Mouse (Mus musculus): ENCODE measurements around the gene Pard3.
A peak's percentile ranks its signal among the peaks of the same experiment; 100 is the strongest.

Pard3 gene

DNA sequence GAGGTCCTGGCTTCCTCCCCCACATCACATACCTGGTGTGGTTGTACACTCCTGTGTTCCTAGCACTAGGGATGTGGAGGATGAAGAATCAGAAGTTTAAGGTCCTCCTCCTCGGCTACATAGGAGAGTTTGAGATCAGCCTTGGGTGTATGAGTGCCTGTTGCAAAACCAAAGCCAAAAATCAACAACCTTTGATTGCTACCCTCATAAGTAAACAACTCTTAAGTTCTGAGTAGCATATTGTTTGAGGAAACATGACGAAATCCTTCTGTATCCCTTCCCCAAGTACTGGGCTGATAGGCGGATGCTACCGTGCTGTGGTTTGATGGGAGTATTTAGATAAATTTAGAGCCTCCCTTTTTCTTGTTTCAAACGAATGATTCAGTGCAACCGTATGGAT lies 20.9 kb downstream of the Pard3 start:
- DNase-seq (ENCODE audit: inconsistent age in 2 of 2, low spot score in 1 of 2), result no peak

- no peak for DNase-seq (ENCODE audit: inconsistent age in 2 of 2, low spot score in 1 of 2)
Observed at GRCm38 (mm10) chr8:127087434-127087833, 23.7 kb downstream of the Pard3 start.

DNA sequence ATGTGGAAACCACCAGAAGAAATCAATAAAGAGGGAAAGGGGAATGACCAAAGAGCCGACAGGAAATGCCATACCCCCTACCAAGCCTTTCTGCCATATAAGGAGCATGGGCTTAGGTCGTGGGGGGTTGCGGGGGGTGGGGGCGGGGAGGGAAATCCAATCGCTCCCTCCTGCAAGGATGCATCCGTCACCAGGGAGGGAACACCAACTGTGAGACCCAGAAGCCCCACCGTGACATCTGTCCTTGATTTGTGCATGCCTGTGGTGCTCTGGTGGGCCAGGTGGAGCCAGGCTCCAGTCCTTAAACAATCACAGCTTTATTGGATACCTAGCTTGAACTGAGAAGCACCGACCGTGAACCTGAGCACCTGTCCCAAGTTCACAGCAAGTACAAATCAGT lies 24.7 kb downstream of the Pard3 start:
- no peak for DNase-seq (ENCODE audit: inconsistent age in 2 of 2, low spot score in 1 of 2)

DNA sequence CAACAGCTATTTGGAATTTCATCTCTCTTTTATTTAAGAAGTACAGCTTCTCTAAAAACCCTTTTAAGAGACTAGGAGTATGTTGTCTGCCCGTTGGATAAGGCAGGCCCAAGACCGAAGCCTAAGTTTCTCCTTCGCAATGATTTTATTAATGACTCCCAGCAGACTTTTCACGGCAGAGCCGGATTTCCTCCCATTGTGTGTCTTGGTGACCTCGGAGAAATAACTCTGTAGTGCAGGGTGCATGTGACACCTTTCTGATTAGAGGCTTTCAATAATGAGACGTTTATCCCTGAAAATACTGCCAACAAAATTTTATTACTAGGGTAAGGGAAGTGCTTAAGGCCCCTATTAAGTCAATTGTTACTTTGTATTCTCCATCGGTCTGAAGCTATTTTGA lies 25.3 kb downstream of the Pard3 start:
- no peak for DNase-seq (ENCODE audit: inconsistent age in 2 of 2, low spot score in 1 of 2)

- DNase-seq (ENCODE audit: inconsistent age in 2 of 2, low spot score in 1 of 2), result peak in 1 of 2 experiments; percentile 73
Observed at GRCm38 (mm10) chr8:127090435-127090834, 26.7 kb downstream of the Pard3 start.

DNA sequence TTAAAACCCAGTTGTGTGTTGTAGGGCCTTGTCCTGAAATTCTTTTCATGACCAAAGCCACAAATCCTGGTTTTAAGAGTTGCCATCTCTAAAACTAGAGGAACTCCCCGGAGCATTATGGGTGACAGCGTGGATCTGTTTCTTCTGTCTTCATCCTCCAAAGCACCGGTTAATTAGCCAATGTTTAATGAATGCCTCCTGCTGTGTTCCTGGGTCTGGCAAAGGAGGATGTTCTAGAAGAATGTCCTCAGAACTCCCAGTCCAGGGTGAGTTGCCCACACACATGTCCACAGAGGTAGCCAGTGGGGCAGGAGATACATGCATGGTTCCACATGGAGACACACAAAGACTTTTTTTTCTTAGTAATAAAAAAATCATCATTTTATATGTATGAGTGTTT lies 28.2 kb downstream of the Pard3 start:
- DNase-seq (ENCODE audit: inconsistent age in 2 of 2, low spot score in 1 of 2), result no peak

DNA sequence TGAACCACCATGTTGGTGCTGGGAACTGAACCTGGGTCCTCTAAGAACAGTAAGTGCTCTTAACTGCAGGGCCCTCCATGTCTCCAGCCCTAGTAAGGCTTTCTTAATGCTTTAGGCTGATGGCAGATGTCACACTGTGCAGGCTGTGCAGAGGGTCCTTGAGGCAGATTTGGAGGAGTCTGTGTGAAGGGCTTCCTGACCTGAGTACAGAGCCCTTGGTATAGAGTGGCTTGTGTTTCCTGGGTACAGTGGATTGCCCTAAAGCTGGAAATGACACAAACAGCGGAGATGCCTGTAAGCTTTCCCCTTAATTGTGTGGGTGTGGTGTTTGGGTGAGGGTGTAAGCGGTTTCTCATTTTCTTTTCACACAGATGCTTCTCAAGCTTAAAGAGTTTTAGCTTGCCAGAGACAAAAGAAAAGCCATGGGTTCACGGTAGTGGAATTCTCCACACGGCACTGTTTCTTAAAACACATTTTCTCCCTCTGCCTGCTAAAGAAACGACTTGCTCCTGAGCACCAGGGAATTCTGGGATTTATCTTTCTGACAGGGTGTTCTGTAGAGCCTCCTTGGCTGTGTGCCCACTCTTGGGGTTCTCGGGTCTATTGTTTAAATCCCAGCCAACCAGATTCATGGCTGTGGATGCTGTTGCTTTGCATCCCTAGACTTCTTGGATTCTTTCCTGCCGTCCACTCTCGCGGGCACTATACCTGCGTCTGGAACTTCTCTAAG lies 28.9 kb downstream of the Pard3 start:
- DNase-seq (ENCODE audit: inconsistent age in 2 of 2, low spot score in 1 of 2), result no peak

DNA sequence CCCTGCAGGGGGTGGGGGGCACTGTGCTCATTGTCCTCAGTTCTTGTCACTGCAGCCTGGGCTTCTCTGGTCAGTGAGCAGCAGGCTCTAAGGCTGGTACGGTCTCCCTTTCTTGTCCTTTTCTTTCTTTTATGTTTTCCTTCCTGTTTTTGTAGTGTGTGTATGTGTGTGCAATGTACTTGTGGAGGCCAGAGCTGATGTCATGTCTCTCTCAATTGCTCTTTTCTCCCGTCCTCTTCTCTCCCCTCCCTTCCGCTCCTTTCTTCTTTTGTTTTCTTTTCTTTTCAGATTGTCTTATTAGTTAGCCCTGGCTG lies 29.4 kb downstream of the Pard3 start:
- DNase-seq (ENCODE audit: inconsistent age in 2 of 2, low spot score in 1 of 2), result no peak

DNA sequence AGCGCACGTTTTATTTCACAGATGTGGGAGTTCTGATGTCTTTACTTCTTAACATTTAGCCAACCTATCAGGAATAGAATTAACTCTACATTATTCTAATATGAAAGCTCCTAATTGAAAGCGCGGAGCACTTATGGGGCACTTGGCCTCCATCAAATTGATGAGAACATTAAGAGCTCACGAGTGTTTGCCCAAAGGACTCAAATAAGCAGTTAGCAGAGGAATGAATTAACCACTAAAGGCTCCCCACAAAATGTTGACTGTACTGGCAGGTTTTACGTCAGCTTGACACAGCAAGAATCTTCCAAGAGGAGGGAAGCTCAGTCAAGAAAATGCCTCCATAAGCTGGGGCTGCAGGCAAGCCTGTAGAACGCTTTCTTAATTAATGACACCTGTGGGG lies 32.1 kb downstream of the Pard3 start:
- no peak for DNase-seq (ENCODE audit: inconsistent age in 2 of 2, low spot score in 1 of 2)

DNA sequence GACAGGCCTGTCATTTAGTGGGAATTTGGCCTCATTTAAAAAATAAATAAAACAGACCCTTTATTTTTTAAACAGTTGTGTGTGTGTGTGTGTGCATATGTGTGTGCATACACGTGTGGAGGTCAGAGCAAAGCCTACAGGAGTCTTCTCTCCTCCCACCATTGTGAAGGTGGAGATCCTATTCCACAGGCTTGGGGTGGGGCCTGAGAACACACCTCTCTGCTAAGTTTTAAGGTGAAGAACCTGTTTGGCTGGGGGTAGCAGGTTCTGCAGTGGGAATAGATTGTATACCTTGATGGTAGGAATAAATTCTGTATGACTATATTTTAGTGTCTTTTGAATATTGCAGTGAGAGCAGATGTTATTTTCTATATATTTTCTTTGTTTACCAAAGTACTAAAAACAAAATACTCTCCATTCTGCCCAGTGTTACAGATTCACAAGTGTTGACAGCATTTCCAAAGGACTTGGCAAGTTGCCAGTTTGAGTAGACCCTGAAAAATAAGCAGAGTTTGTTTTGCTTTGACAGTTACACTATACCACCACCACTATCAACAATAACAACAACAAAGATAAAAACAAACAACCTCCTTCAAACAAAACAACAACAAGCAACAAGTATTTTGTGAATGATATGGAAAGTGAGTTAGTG lies 35.9 kb downstream of the Pard3 start:
- no peak for DNase-seq (ENCODE audit: inconsistent age in 2 of 2, low spot score in 1 of 2)

DNA sequence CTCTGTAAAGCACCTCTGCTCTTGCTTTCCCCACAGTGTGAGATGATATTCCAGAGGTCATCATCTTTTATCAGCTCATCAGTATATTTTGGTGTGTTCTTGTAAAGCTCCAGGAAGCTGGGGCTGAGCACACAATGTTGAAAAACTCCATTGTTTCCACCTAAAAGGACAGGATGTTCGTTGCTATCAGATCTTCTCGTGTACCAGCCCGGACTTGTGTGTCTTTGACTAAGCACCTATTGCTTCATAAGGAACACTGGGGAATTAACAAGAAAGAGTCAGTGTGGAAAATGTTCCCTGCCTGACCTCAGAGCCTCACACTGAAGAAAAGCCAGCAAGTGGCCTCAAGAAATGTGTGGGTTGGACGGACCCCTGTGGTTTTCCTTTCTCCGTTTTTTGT lies 39.6 kb downstream of the Pard3 start:
- no peak for DNase-seq (ENCODE audit: inconsistent age in 2 of 2, low spot score in 1 of 2)

- no peak for DNase-seq (ENCODE audit: inconsistent age in 2 of 2, low spot score in 1 of 2)
Observed at GRCm38 (mm10) chr8:127104616-127105015, 40.9 kb downstream of the Pard3 start.

DNA sequence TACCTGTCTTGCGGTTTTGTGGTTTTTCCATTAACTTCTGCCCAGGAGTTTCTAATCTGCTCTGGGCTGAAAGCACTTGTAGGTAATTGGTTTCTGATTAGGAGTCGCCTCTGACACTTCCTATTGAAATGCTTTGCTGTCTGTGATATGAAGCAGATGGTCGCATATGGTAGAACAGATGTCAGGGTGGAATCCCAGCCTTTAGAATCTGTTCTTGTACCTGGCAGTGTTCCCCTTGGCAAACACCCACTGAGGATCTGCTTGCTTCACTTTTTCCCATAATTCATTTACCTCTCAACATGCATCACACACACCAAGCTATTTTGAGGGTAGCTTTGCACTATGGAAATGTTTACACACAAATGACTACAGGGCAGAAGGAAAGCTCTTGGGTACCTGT lies 44.2 kb downstream of the Pard3 start:
- DNase-seq (ENCODE audit: inconsistent age in 2 of 2, low spot score in 1 of 2), result no peak

- no peak for DNase-seq (ENCODE audit: inconsistent age in 2 of 2, low spot score in 1 of 2)
Observed at GRCm38 (mm10) chr8:127113209-127113608, 49.5 kb downstream of the Pard3 start.

GRCm38 (mm10) chr8:127115837-127116236 lies 52.1 kb downstream of the Pard3 start:
- no peak for DNase-seq (ENCODE audit: inconsistent age in 2 of 2, low spot score in 1 of 2)

DNA sequence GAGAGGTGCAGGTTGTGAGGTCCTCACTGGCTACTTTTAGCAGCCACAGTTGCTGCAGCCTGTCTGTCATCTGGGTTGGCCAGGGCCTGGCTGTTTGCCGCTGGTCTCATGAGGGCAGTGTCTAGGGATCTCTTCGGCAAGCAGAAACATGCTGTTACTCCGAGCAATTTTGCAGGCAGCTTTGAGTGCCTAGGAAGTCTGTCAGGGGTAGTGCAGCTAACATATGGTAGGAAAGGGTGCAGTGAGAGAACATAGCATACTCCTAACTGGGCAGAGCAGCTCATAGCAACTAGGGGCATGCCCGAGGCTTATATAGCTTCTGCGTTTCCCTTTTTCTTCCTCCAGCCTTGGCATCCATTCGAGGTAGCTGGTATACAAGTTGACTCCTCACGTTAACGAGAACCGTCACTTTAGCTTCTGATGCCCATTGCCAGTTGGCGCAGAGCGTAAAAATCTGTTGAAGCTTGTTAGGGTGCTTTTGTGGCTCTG lies 54.7 kb downstream of the Pard3 start:
- DNase-seq (ENCODE audit: inconsistent age in 2 of 2, low spot score in 1 of 2), result no peak

GRCm38 (mm10) chr8:127123391-127123790 lies 59.7 kb downstream of the Pard3 start:
- DNase-seq (ENCODE audit: inconsistent age in 2 of 2, low spot score in 1 of 2), result no peak

- no peak for DNase-seq (ENCODE audit: inconsistent age in 2 of 2, low spot score in 1 of 2)
Observed at GRCm38 (mm10) chr8:127124795-127125194, 61.1 kb downstream of the Pard3 start.

DNA sequence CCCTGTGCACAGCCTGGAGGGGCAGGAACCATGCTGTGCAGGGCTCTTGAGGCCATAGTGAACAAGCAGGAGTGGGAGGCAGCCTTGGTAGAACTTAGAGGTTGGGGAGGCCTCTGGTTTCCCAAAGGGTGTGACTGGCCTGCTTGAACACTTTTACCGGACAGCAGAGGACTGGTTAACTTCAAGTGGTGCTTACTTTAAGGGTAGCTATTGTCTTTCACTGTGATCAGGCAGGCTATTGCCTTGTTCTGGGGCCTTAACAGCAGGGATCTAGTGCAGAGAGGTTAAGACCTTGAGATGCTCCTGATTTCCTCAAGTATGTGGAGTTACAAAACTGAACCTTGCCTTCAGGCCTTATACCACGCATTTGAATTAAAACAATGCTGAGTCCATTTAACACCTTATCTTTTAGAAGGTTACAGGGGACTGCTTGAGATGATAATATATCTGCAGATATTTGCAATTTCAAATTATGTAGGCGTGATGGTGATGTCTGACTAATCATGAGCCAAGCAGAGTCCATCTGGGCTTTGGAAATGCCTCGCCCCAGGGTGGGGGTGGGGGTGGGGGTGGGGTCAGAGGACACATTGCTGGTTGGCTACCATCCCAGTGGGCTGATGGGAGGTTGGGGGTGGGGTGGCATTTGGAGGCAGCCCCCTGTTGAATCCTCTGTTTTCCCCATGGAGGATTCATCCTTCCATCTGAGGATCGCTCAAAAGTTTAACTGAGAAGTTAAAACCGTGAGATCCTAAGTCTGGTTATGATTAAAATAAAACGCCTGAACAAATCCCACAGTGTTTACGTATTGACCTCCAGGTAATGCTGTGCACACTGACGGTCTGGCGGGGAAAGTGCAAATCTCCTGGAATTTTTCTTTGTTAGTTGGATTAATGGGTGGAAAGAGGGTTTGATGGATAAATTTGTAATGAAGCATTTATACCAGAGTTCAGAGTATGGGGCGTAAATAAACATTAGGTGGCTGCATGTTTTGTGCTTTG lies 62.3 kb downstream of the Pard3 start:
- DNase-seq (ENCODE audit: inconsistent age in 2 of 2, low spot score in 1 of 2), result no peak

DNA sequence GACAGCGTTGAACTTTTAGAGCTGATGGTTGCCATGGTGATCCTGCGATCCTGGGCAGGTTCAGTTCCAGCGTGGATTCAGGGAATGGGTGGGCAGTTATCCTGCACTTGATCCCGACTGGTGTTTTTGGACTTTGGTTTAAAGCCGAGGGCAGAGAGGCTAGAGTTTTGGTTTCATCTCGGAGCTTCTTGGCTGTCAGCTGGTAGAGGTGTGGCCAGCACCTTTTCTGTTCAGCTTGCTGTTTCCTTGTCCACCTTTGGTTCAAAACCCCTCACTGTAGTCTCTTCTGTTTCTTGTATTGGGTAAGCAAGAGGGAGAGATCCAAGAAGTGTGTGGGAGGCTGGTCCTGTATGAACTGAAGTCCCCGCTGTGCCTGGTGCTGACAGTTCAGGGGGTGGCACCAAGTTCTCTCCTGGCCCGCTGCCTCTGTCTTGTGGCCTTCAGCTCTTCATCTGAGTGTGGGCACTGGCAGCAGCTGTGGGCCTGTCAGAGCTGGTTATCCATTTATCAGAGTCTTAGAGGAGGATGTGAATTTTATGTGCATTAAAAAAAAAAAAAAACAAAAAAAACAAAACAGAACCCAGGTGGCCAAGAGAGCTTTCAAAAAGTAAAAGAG lies 65.2 kb downstream of the Pard3 start:
- peak; percentile 66 to 81 for DNase-seq (ENCODE audit: inconsistent age in 2 of 2, low spot score in 1 of 2)

GRCm38 (mm10) chr8:127134327-127134726 lies 70.6 kb downstream of the Pard3 start:
- no peak for DNase-seq (ENCODE audit: inconsistent age in 2 of 2, low spot score in 1 of 2)

Data from adrenal gland, adult (tissue).